Mouse (Mus musculus) limb, embryonic 14.5 days (tissue): Measurements from ENCODE around the gene Ccdc84. TPM values are rescaled to one million over a fixed set of nuclear protein-coding genes. Genes with fewer than 3 reads are reported as not detected.

Experiments
- ATAC-seq: fragments of 200-750 bp; cut with Nextera tagmentation; 2 replicates; pipeline ENCODE4 v1.8.0; 2017; ENCODE audit warnings: low read depth, moderate number of reproducible peaks, moderate TSS enrichment; ENCODE audit not compliant: low FRiP score
- DNase-seq: peaks from one replicate; pipeline ENCODE4 v3.0.0-alpha.2; 2015; ENCODE audit warnings: low spot score
- H3K27ac ChIP-seq: fragments of 300-500 bp; sonication (generic); replicated peaks from 2 replicates; pipeline ENCODE4 v1.5.1; 2014; ENCODE audit warnings: low read depth, mild to moderate bottlenecking, low read length, moderate library complexity, mixed read lengths
- H3K27me3 ChIP-seq: fragments of 300-500 bp; sonication (generic); 2 replicates; pipeline ENCODE4 v1.6.1; 2014; ENCODE audit warnings: low read length, mixed read lengths; ENCODE audit not compliant: control insufficient read depth, insufficient read depth
- H3K36me3 ChIP-seq: fragments of 300-500 bp; sonication (generic); 2 replicates; pipeline ENCODE4 v1.6.1; 2014; ENCODE audit warnings: mild to moderate bottlenecking, low read length, moderate library complexity, mixed read lengths; ENCODE audit not compliant: control insufficient read depth, insufficient read depth
- H3K4me1 ChIP-seq: fragments of 300-500 bp; sonication (generic); 2 replicates; pipeline ENCODE4 v1.6.1; 2014; ENCODE audit warnings: antibody characterized with exemption, low read length, mixed read lengths; ENCODE audit not compliant: control insufficient read depth, insufficient read depth
- H3K4me2 ChIP-seq: fragments of 300-500 bp; sonication (generic); replicated peaks from 2 replicates; pipeline ENCODE4 v1.6.1; 2014; ENCODE audit warnings: low read depth, mild to moderate bottlenecking, low read length, moderate library complexity; ENCODE audit not compliant: severe bottlenecking
- H3K4me3 ChIP-seq: fragments of 300-500 bp; sonication (generic); replicated peaks from 2 replicates; pipeline ENCODE4 v1.5.1; 2014; ENCODE audit warnings: low read length
- H3K9ac ChIP-seq: fragments of 300-500 bp; sonication (generic); 2 replicates; pipeline ENCODE4 v1.6.1; 2014; ENCODE audit warnings: mild to moderate bottlenecking, low read depth, low read length, moderate library complexity; ENCODE audit not compliant: severe bottlenecking
- H3K9me3 ChIP-seq: fragments of 300-500 bp; sonication (generic); 2 replicates; pipeline ENCODE4 v1.6.1; 2016; ENCODE audit warnings: low read length; ENCODE audit not compliant: control insufficient read depth
- POLR2A ChIP-seq: fragments of 200-500 bp; IDR thresholded peaks from 2 replicates; pipeline ENCODE4 v1.8.0; 2012; ENCODE audit warnings: inconsistent platforms, mild to moderate bottlenecking, moderate library complexity, borderline replicate concordance; ENCODE audit not compliant: insufficient read depth, insufficient read length; ENCODE audit errors: extremely low read depth
- WGBS: fragments of 180-500 bp; shearing (Covaris S2); extraction: QIAGEN DNeasy Blood & Tissue Kit; methylation state at CpG from one replicate; pipeline ENCODE4 v1.1.7; 2014; 5-methylcytosine and 5-hydroxymethylcytosine counted together
- microRNA-seq: library from miRNA; unstranded; fragments of <30 nt; microRNA quantifications from one replicate; pipeline ENCODE4, GENCODE M21; 2016
- polyA plus RNA-seq, 2 experiments: library from polyadenylated mRNA; depleted of rRNA in 1 of 2; stranded (reverse) in 1 of 2; unstranded in 1 of 2; fragments of >200 nt; fragmentation: Nextera tagmentation in 1 of 2; extraction: Ambion mirVana in 1 of 2; gene quantifications; 2 replicates each; pipeline versions ENCODE4 v1.2.1 to v1.2.3; 2012 to 2014

Gene Ccdc84
- polyA plus RNA-seq, 2 experiments: 25.4 to 54.3 TPM

- peak; percentile 96 for DNase-seq
- H3K27ac ChIP-seq: 0 out of 2 replicates have a peak within 1 kb of the TSS, but pooled peaks have one; percentile 30
- no peaks in the 10 kb centered on the region for H3K9me3 ChIP-seq
- H3K4me3 ChIP-seq: peak within 1 kb of the TSS; percentile 87
- H3K4me1 ChIP-seq: peaks cover 6% of the 10 kb centered on the region; the same call in 1 of the 2 replicates
- peak; percentile 49; the same call in 1 of the 2 replicates for TF ChIP-seq POLR2A
- peaks cover 31% of the 10 kb centered on the region for H3K36me3 ChIP-seq
- H3K4me2 ChIP-seq: peak within 1 kb of the TSS; percentile 72
- no peaks in the 10 kb centered on the region for H3K27me3 ChIP-seq
- ATAC-seq: peak; percentile 95
- H3K9ac ChIP-seq: peak within 1 kb of the TSS; percentile 75
- under 1% methylated on average over 44 of the region's 44 CpGs for WGBS
Observed at GRCm38 (mm10) chr9:44361190-44361917, 57.0 kb downstream of the Ccdc84 start, which contains the start of gene Vps11. TSS of gene Vps11 (minus strand) at chr9:44361670.

Small RNA genes lying within 50 kb of the gene (microRNA-seq; reads per million reads assigned to microRNA genes)
- gene Mir7085: not detected

Other genes with a start within 250 kb of the Ccdc84 start
- gene Cbl, start 184.5 kb downstream of the Ccdc84 start, polyA plus RNA-seq (2012; rRNA removed): 18.3 and 21.0 TPM in 2 replicates
- gene Cbl, start 184.5 kb downstream of the Ccdc84 start, polyA plus RNA-seq (2014; fragmentation: Nextera tagmentation; extraction: Ambion mirVana): 15.6 and 16.8 TPM in 2 replicates
- gene Ccdc153, start 177.9 kb downstream of the Ccdc84 start, polyA plus RNA-seq (2012; rRNA removed): not detected in 2 replicates
- gene Ccdc153, start 177.9 kb downstream of the Ccdc84 start, polyA plus RNA-seq (2014; fragmentation: Nextera tagmentation; extraction: Ambion mirVana): not detected in 2 replicates
- gene Pdzd3, start 167.1 kb downstream of the Ccdc84 start, polyA plus RNA-seq (2012; rRNA removed): 0.13 and 0.15 TPM in 2 replicates
- not detected in 2 replicates for gene Pdzd3, start 167.1 kb downstream of the Ccdc84 start, polyA plus RNA-seq (2014; fragmentation: Nextera tagmentation; extraction: Ambion mirVana)
- 8.6 and 10.5 TPM in 2 replicates for gene Nlrx1, start 150.0 kb downstream of the Ccdc84 start, polyA plus RNA-seq (2012; rRNA removed)
- 12.6 and 13.5 TPM in 2 replicates for gene Nlrx1, start 150.0 kb downstream of the Ccdc84 start, polyA plus RNA-seq (2014; fragmentation: Nextera tagmentation; extraction: Ambion mirVana)
- 20.8 and 35.7 TPM in 2 replicates for gene Abcg4, start 130.0 kb downstream of the Ccdc84 start, polyA plus RNA-seq (2012; rRNA removed)
- 4.8 and 5.0 TPM in 2 replicates for gene Abcg4, start 130.0 kb downstream of the Ccdc84 start, polyA plus RNA-seq (2014; fragmentation: Nextera tagmentation; extraction: Ambion mirVana)
- 39.4 and 46.7 TPM in 2 replicates for gene Hinfp, start 112.9 kb downstream of the Ccdc84 start, polyA plus RNA-seq (2012; rRNA removed)
- gene Hinfp, start 112.9 kb downstream of the Ccdc84 start, polyA plus RNA-seq (2014; fragmentation: Nextera tagmentation; extraction: Ambion mirVana): 18.0 and 22.0 TPM in 2 replicates
- gene C2cd2l, start 98.3 kb downstream of the Ccdc84 start, polyA plus RNA-seq (2012; rRNA removed): 19.6 and 23.1 TPM in 2 replicates
- gene C2cd2l, start 98.3 kb downstream of the Ccdc84 start, polyA plus RNA-seq (2014; fragmentation: Nextera tagmentation; extraction: Ambion mirVana): 7.5 and 8.0 TPM in 2 replicates
- 47.9 and 71.0 TPM in 2 replicates for gene Dpagt1, start 92.5 kb downstream of the Ccdc84 start, polyA plus RNA-seq (2012; rRNA removed)
- gene Dpagt1, start 92.5 kb downstream of the Ccdc84 start, polyA plus RNA-seq (2014; fragmentation: Nextera tagmentation; extraction: Ambion mirVana): 39.4 and 39.5 TPM in 2 replicates
- 311 and 451 TPM in 2 replicates for gene H2afx, start 83.9 kb downstream of the Ccdc84 start, polyA plus RNA-seq (2012; rRNA removed)
- 256 and 275 TPM in 2 replicates for gene H2afx, start 83.9 kb downstream of the Ccdc84 start, polyA plus RNA-seq (2014; fragmentation: Nextera tagmentation; extraction: Ambion mirVana)
- gene Hmbs, start 74.3 kb downstream of the Ccdc84 start, polyA plus RNA-seq (2012; rRNA removed): 60.1 and 61.3 TPM in 2 replicates
- 97.1 and 102 TPM in 2 replicates for gene Hmbs, start 74.3 kb downstream of the Ccdc84 start, polyA plus RNA-seq (2014; fragmentation: Nextera tagmentation; extraction: Ambion mirVana)
- 28.5 and 32.9 TPM in 2 replicates for gene Vps11, start 56.9 kb downstream of the Ccdc84 start, polyA plus RNA-seq (2012; rRNA removed)
- gene Vps11, start 56.9 kb downstream of the Ccdc84 start, polyA plus RNA-seq (2014; fragmentation: Nextera tagmentation; extraction: Ambion mirVana): 27.8 and 29.9 TPM in 2 replicates
- gene Hyou1, start 39.1 kb downstream of the Ccdc84 start, polyA plus RNA-seq (2012; rRNA removed): 64.1 and 64.4 TPM in 2 replicates
- gene Hyou1, start 39.1 kb downstream of the Ccdc84 start, polyA plus RNA-seq (2014; fragmentation: Nextera tagmentation; extraction: Ambion mirVana): 27.5 and 28.5 TPM in 2 replicates
- 17.5 and 21.6 TPM in 2 replicates for gene Slc37a4, start 21.7 kb downstream of the Ccdc84 start, polyA plus RNA-seq (2012; rRNA removed)
- gene Slc37a4, start 21.7 kb downstream of the Ccdc84 start, polyA plus RNA-seq (2014; fragmentation: Nextera tagmentation; extraction: Ambion mirVana): 12.5 and 16.0 TPM in 2 replicates
- 680 and 1,089 TPM in 2 replicates for gene Rps25, start 11.4 kb downstream of the Ccdc84 start, polyA plus RNA-seq (2012; rRNA removed)
- gene Rps25, start 11.4 kb downstream of the Ccdc84 start, polyA plus RNA-seq (2014; fragmentation: Nextera tagmentation; extraction: Ambion mirVana): 2,627 and 2,837 TPM in 2 replicates
- 81.5 and 85.7 TPM in 2 replicates for gene Trappc4, start 11.0 kb downstream of the Ccdc84 start, polyA plus RNA-seq (2012; rRNA removed)
- gene Trappc4, start 11.0 kb downstream of the Ccdc84 start, polyA plus RNA-seq (2014; fragmentation: Nextera tagmentation; extraction: Ambion mirVana): 127 and 144 TPM in 2 replicates
- gene Foxr1, start 22.6 kb upstream of the Ccdc84 start, polyA plus RNA-seq (2012; rRNA removed): not detected in 2 replicates
- not detected in 2 replicates for gene Foxr1, start 22.6 kb upstream of the Ccdc84 start, polyA plus RNA-seq (2014; fragmentation: Nextera tagmentation; extraction: Ambion mirVana)
- gene Upk2, start 36.4 kb upstream of the Ccdc84 start, polyA plus RNA-seq (2012; rRNA removed): 0.33 and 0.91 TPM in 2 replicates
- 0.40 TPM in 1 of 2 replicates, not detected in the other for gene Upk2, start 36.4 kb upstream of the Ccdc84 start, polyA plus RNA-seq (2014; fragmentation: Nextera tagmentation; extraction: Ambion mirVana)
- gene Bcl9l, start 64.3 kb upstream of the Ccdc84 start, polyA plus RNA-seq (2012; rRNA removed): 41.2 and 53.7 TPM in 2 replicates
- 20.5 and 22.7 TPM in 2 replicates for gene Bcl9l, start 64.3 kb upstream of the Ccdc84 start, polyA plus RNA-seq (2014; fragmentation: Nextera tagmentation; extraction: Ambion mirVana)
- 0.10 and 0.13 TPM in 2 replicates for gene Cxcr5, start 143.3 kb upstream of the Ccdc84 start, polyA plus RNA-seq (2012; rRNA removed)
- 0.30 TPM in 1 of 2 replicates, not detected in the other for gene Cxcr5, start 143.3 kb upstream of the Ccdc84 start, polyA plus RNA-seq (2014; fragmentation: Nextera tagmentation; extraction: Ambion mirVana)
- gene Ddx6, start 186.3 kb upstream of the Ccdc84 start, polyA plus RNA-seq (2012; rRNA removed): 41.7 and 42.0 TPM in 2 replicates
- gene Ddx6, start 186.3 kb upstream of the Ccdc84 start, polyA plus RNA-seq (2014; fragmentation: Nextera tagmentation; extraction: Ambion mirVana): 18.5 and 20.4 TPM in 2 replicates